Mouse (Mus musculus) embryonic facial prominence, embryonic 15.5 days (tissue): Measurements from ENCODE around the gene Anapc16. TPM values are rescaled to one million over a fixed set of nuclear protein-coding genes. Genes with fewer than 3 reads are reported as not detected.
A peak's percentile ranks its signal among the peaks of the same experiment; 100 is the strongest.

ENCODE experiments used
- ATAC-seq: fragments of 200-750 bp; cut with Nextera tagmentation; 2 replicates; pipeline ENCODE4 v1.8.0; 2017; ENCODE audit warnings: low read depth, moderate TSS enrichment; ENCODE audit not compliant: insufficient number of reproducible peaks, low FRiP score, low TSS enrichment
- H3K27ac ChIP-seq: fragments of 300-500 bp; sonication (generic); replicated peaks from 2 replicates; pipeline ENCODE4 v1.5.1; 2015; ENCODE audit warnings: mild to moderate bottlenecking, inconsistent platforms
- H3K27me3 ChIP-seq: fragments of 300-500 bp; sonication (generic); 2 replicates; pipeline ENCODE4 v1.6.1; 2015; ENCODE audit warnings: inconsistent platforms
- H3K36me3 ChIP-seq: fragments of 300-500 bp; sonication (generic); 2 replicates; pipeline ENCODE4 v1.6.1; 2015; ENCODE audit warnings: mild to moderate bottlenecking, inconsistent platforms
- H3K4me1 ChIP-seq: fragments of 300-500 bp; sonication (generic); 2 replicates; pipeline ENCODE4 v1.6.1; 2015; ENCODE audit warnings: inconsistent platforms
- H3K4me2 ChIP-seq: fragments of 300-500 bp; sonication (generic); replicated peaks from 2 replicates; pipeline ENCODE4 v1.6.1; 2015; ENCODE audit warnings: mild to moderate bottlenecking, inconsistent platforms
- H3K4me3 ChIP-seq: fragments of 300-500 bp; sonication (generic); replicated peaks from 2 replicates; pipeline ENCODE4 v1.5.1; 2015; ENCODE audit warnings: mild to moderate bottlenecking, inconsistent platforms
- H3K9ac ChIP-seq: fragments of 300-500 bp; sonication (generic); 2 replicates; pipeline ENCODE4 v1.6.1; 2015; ENCODE audit warnings: inconsistent platforms
- H3K9me3 ChIP-seq: fragments of 300-500 bp; sonication (generic); replicated peaks from 2 replicates; pipeline ENCODE4 v1.6.1; 2016; ENCODE audit warnings: inconsistent platforms
- WGBS: fragments of 180-500 bp; shearing (Covaris S2); methylation state at CpG from one replicate; pipeline ENCODE4 v1.1.7; 2015; 5-methylcytosine and 5-hydroxymethylcytosine counted together
- polyA plus RNA-seq: library from polyadenylated mRNA; unstranded; fragments of >200 nt; fragmentation: Nextera tagmentation; extraction: Ambion mirVana; gene quantifications from 2 replicates; pipeline ENCODE4 v1.2.1, GENCODE M21; 2015

Gene Anapc16
- polyA plus RNA-seq, 1 experiment from 2014 or later, result 107 TPM

- H3K27me3 ChIP-seq, result no peaks in the 10 kb centered on the region
- ATAC-seq, result no peak
- peak overlapping the region; percentile 47 for H3K4me3 ChIP-seq
- no peaks in the 10 kb centered on the region for H3K36me3 ChIP-seq
- peak overlapping the region; percentile 91 for H3K27ac ChIP-seq
- 15% methylated on average over 6 of the region's 6 CpGs for WGBS
- H3K4me1 ChIP-seq, result peaks cover 56% of the 10 kb centered on the region
- H3K9me3 ChIP-seq, result no peaks in the 10 kb centered on the region
- no peak overlapping the region; the same call in 1 of the 2 replicates for H3K9ac ChIP-seq
- H3K4me2 ChIP-seq, result peak overlapping the region; percentile 72
Measured at GRCm38 (mm10) chr10:59970450-59971062, 32.4 kb downstream of the Anapc16 start.

- 0 out of 2 replicates have a peak, but pooled peaks have one; percentile 10 for ATAC-seq
- H3K9me3 ChIP-seq, result no peaks in the 10 kb centered on the region
- H3K27me3 ChIP-seq, result no peaks in the 10 kb centered on the region
- H3K4me1 ChIP-seq, result peaks cover 57% of the 10 kb centered on the region
- WGBS, result 2% methylated on average over 25 of the region's 25 CpGs
- peak overlapping the region; percentile 78 for H3K9ac ChIP-seq
- peak overlapping the region; percentile 72 for H3K4me2 ChIP-seq
- peak overlapping the region; percentile 91 for H3K27ac ChIP-seq
- peak overlapping the region; percentile 47 for H3K4me3 ChIP-seq
- no peaks in the 10 kb centered on the region for H3K36me3 ChIP-seq
Measured at GRCm38 (mm10) chr10:59969821-59970449, 33.0 kb downstream of the Anapc16 start.

GRCm38 (mm10) chr10:59967309-59967942 is 35.5 kb downstream of the Anapc16 start:
- Histone ChIP-seq H3K27me3 (no peaks in the 10 kb centered on the region), H3K9me3 (no peaks in the 10 kb centered on the region), H3K4me2 (no peak overlapping the region), H3K4me3 (no peak overlapping the region), H3K27ac (peak overlapping the region; percentile 96; the same call in 1 of the 2 replicates), H3K9ac (no peak overlapping the region), H3K4me1 (peaks cover 52% of the 10 kb centered on the region), H3K36me3 (no peaks in the 10 kb centered on the region)
- no peak for ATAC-seq
- 74% methylated on average over 6 of the region's 6 CpGs for WGBS

- no peaks in the 10 kb centered on the region for H3K9me3 ChIP-seq
- WGBS, result 89% methylated on average over 6 of the region's 6 CpGs
- ATAC-seq, result no peak
- peaks cover 52% of the 10 kb centered on the region for H3K4me1 ChIP-seq
- H3K4me2 ChIP-seq, result no peak overlapping the region
- no peak overlapping the region for H3K9ac ChIP-seq
- no peaks in the 10 kb centered on the region for H3K36me3 ChIP-seq
- H3K27me3 ChIP-seq, result no peaks in the 10 kb centered on the region
- H3K4me3 ChIP-seq, result no peak overlapping the region
- H3K27ac ChIP-seq, result peak overlapping the region; percentile 96
Measured at GRCm38 (mm10) chr10:59966743-59967142, 36.2 kb downstream of the Anapc16 start.

- WGBS, result 19% methylated on average over 8 of the region's 8 CpGs
- Histone ChIP-seq H3K4me1 (peaks cover 49% of the 10 kb centered on the region), H3K27me3 (no peaks in the 10 kb centered on the region), H3K9ac (no peak overlapping the region), H3K36me3 (no peaks in the 10 kb centered on the region), H3K27ac (peak overlapping the region; percentile 96), H3K4me3 (no peak overlapping the region), H3K9me3 (no peaks in the 10 kb centered on the region), H3K4me2 (0 out of 2 replicates have a peak overlapping the region, but pooled peaks have one; percentile 10)
- ATAC-seq, result peak; percentile 75
Measured at GRCm38 (mm10) chr10:59965788-59966187, 37.1 kb downstream of the Anapc16 start.

GRCm38 (mm10) chr10:59965362-59965695 is 37.6 kb downstream of the Anapc16 start:
- H3K4me3 ChIP-seq, result no peak overlapping the region
- H3K4me1 ChIP-seq, result peaks cover 44% of the 10 kb centered on the region
- no peak overlapping the region for H3K9ac ChIP-seq
- no peaks in the 10 kb centered on the region for H3K36me3 ChIP-seq
- peak overlapping the region; percentile 96 for H3K27ac ChIP-seq
- no peaks in the 10 kb centered on the region for H3K9me3 ChIP-seq
- H3K27me3 ChIP-seq, result no peaks in the 10 kb centered on the region
- 25% methylated on average over 9 of the region's 9 CpGs for WGBS
- H3K4me2 ChIP-seq, result peak overlapping the region; percentile 35
- ATAC-seq, result peak; percentile 31

GRCm38 (mm10) chr10:59964504-59965361 is 38.2 kb downstream of the Anapc16 start:
- Histone ChIP-seq H3K9ac (no peak overlapping the region), H3K27me3 (no peaks in the 10 kb centered on the region), H3K4me1 (peaks cover 39% of the 10 kb centered on the region), H3K4me2 (peak overlapping the region; percentile 35), H3K36me3 (no peaks in the 10 kb centered on the region), H3K9me3 (no peaks in the 10 kb centered on the region), H3K4me3 (peak overlapping the region; percentile 15; the same call in 1 of the 2 replicates), H3K27ac (peak overlapping the region; percentile 96)
- peak; percentile 80 for ATAC-seq
- WGBS, result 3% methylated on average over 18 of the region's 23 CpGs

- Histone ChIP-seq H3K27ac (peak overlapping the region; percentile 96), H3K36me3 (no peaks in the 10 kb centered on the region), H3K9me3 (no peaks in the 10 kb centered on the region), H3K4me3 (no peak overlapping the region), H3K4me2 (no peak overlapping the region), H3K9ac (no peak overlapping the region), H3K4me1 (peaks cover 44% of the 10 kb centered on the region), H3K27me3 (no peaks in the 10 kb centered on the region)
- ATAC-seq, result no peak
- WGBS, result 53% methylated on average over 2 of the region's 2 CpGs
Measured at GRCm38 (mm10) chr10:59963609-59964008, 39.3 kb downstream of the Anapc16 start.

- Histone ChIP-seq H3K4me3 (no peak overlapping the region), H3K9me3 (no peaks in the 10 kb centered on the region), H3K9ac (no peak overlapping the region), H3K4me1 (peaks cover 40% of the 10 kb centered on the region), H3K27ac (0 out of 2 replicates have a peak overlapping the region, but pooled peaks have one; percentile 41), H3K4me2 (no peak overlapping the region), H3K36me3 (no peaks in the 10 kb centered on the region), H3K27me3 (no peaks in the 10 kb centered on the region)
- 76% methylated on average over 12 of the region's 12 CpGs for WGBS
- no peak for ATAC-seq
Measured at GRCm38 (mm10) chr10:59959517-59959916, 43.4 kb downstream of the Anapc16 start.

- H3K9me3 ChIP-seq, result no peaks in the 10 kb centered on the region
- no peaks in the 10 kb centered on the region for H3K27me3 ChIP-seq
- WGBS, result 46% methylated on average over 5 of the region's 5 CpGs
- 0 out of 2 replicates have a peak, but pooled peaks have one; percentile 43 for ATAC-seq
- peak overlapping the region; percentile 81 for H3K27ac ChIP-seq
- H3K36me3 ChIP-seq, result no peaks in the 10 kb centered on the region
- 0 out of 2 replicates have a peak overlapping the region, but pooled peaks have one; percentile 33 for H3K4me2 ChIP-seq
- no peak overlapping the region for H3K9ac ChIP-seq
- H3K4me3 ChIP-seq, result no peak overlapping the region
- H3K4me1 ChIP-seq, result peaks cover 33% of the 10 kb centered on the region
Measured at GRCm38 (mm10) chr10:59958458-59958857, 44.5 kb downstream of the Anapc16 start.
